Mouse (Mus musculus) mesoderm, embryonic 11.5 days (tissue): ENCODE data around the gene Faf1.

Source experiments
- DNase-seq: peaks from one replicate; pipeline ENCODE4 v3.0.0-alpha.2; 2012; ENCODE audit warnings: low read depth, low spot score

Faf1 gene

DNA sequence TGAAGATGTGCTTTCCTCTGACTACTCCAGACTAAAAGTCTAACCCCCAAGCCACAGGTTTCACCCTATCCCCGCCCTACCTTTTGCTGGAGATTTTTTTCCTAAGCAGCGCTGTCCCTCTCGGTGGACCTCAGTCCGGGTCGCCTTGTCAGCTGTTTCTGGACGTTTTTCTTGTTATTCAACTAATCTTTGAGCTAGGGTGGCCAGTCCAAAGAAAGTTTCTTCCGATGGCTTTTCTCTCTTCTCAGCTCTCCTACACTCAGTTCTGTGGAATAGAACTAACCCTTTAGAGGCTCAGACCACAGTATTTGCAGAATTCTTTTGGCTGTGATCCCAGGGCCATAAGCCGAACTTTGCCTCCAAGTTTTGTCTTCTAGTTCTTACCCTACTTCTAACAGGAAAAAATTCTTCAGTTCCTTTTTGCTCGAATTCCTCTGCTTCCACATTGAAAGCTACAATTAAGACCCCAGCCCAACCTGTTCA is 302.5 kb downstream of the Faf1 start:
- no peak for DNase-seq

DNA sequence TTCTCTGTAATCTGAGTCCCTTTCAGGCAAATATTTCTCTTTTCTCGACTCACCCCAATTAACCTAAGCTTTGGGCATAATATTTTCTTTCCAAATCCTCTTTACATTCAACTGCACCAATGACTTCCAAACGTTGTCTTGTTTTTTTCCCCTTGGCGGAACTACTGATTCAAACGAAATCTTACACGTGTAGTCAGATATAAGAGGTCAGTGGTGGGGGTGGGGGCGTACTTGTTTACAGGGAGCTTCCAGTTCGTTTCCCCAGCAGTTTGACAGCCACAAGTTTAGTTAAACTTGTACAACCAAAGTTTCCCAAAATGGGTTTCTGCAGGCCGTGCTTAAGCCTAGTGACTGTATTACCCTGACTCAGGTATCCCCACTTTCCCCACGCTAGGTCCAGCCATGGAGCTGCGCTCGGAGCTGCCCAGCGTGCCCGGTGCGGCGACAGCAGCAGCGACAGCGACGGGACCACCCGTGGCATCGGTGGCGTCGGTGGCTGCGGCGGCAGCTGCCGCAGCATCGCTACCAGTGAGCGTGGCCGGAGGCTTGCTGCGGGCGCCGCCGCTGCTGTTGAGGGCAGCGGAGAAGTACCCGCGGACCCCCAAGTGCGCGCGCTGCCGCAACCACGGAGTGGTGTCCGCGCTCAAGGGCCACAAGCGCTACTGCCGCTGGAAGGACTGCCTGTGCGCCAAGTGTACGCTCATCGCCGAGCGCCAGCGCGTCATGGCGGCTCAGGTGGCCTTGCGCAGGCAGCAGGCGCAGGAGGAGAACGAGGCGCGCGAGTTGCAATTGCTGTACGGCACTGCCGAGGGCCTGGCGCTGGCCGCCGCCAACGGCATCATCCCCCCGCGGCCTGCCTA is 303.3 kb downstream of the Faf1 start:
- DNase-seq, result peak; percentile 41

DNA sequence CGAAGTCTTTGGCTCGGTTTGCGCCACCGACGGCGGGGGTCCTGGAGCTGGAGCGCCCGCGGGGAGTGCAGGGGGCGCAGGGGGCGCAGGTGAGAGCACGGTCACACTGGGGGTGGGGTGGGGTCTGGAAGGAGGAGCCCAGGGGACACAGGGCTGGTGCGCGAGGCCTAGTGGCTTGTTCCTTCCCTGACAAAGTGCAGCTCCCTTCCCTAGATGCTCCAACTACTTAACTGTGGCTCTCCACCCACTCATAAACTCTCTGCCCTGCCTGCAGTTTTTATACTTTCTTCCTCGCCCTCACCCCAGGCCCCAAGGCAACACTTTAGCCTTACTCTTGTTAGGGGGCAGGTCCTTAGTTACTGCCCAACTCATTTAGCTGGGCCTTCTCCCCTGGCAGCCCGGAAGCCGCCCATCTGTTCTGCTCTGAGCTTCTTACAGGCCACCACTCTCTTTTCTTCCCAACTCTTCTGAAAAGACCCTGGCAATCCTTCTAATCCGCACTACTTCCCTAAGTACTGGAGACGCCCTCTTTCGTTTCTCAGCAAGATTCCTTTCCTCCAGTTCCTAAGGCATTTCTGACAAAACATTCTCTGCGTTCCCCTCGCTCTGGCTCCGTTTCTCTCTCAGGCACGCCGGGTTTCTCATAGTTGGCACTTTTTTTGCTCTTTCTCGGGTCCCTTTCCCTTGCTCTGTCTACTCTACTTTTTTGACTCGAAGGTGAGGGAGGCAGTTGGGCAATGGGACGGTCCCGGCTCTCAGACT is 304.1 kb downstream of the Faf1 start:
- DNase-seq, result peak; percentile 12

DNA sequence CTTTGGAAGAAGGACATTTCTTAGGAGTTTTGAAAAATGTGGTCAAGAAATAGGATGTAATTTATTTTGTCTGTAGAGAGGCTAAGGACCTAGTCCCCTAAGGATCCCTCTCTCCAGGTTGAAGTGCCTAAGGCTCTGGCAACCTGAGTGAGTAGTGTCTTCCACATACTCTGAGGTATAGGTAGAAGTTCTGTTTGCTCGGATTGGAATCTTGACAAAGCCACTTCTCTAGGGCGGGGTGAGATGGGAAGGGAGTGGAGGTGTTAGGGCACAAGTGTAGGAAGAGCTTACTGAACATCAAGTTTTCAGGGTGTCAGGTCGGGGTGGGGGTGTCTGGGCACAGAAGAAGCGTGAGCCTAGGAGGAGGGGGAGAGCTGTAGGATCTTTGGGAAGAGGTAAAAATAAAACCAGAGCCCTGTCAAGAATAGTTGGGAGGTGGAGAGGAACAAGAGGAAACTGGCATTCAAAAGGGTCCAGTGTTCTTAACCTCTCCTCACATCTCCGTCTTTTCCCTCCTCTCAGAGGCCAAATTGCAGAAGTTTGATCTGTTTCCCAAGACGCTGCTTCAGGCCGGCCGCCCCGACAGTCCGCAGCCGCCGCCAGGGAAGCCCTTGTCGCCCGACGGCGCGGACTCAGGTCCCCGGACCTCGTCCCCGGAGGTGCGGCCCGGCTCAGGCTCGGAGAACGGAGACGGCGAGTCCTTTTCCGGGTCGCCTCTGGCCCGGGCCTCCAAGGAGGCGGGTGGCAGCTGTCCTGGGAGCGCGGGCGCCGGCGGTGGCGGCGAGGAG is 304.9 kb downstream of the Faf1 start:
- DNase-seq, result no peak

DNA sequence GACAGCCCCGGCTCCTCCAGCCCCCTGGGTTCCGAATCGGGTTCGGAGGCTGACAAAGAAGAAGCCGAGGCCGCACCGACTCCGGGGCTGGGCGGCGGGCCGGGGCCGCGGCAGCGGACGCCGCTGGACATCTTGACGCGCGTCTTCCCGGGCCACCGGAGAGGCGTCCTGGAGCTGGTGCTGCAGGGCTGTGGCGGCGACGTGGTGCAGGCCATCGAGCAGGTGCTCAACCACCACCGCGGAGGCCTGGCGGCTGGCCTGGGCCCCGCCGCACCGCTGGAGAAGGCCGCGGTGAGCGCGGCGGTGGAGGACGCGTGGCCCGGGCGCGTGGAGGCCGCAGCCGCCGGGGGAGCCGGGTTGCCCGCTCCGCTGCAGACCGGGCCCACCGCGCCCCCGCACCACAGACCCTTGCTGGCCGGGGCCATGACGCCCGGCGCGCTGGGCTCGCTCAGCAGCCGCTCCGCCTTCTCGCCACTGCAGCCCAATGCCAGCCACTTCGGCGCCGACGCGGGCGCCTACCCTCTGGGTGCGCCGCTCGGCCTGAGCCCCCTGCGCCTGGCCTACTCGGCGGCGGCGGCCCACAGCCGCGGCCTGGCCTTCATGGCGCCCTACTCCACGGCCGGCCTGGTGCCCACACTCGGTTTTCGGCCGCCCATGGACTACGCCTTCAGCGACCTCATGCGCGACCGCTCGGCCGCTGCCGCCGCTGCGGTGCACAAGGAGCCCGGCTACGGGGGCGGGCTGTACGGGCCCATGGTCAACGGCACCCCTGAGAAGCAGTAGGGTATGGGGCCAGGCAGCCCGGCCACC is 305.7 kb downstream of the Faf1 start:
- no peak for DNase-seq

DNA sequence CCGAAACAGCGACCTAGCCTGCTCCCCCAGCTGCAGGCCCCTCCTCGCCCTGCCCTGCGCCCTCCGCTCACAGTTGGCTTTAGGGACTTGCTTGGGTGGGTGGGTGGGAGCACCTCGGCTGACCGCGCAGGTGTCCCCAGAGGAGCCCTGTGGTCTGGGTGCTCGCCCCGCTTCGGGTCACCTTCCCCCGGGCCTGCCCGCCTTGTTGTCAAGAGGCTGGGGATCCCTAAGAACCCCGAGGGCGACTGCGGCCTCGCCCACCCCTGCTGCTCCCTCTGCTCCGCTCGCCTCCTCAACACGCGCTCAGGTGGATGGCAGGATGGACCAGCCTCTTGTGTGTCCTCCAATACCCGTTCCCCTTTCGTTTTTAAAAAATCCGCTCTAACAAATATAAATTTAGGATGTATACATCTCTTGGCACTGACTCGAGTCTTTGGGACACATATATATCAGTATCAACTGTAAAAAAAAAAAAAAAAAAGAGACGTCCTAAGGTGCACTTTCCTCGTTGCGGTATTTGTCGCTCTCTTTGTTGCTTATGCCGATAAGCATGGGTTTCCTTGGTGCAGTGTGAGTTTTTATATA is 306.4 kb downstream of the Faf1 start:
- peak; percentile 17 for DNase-seq

DNA sequence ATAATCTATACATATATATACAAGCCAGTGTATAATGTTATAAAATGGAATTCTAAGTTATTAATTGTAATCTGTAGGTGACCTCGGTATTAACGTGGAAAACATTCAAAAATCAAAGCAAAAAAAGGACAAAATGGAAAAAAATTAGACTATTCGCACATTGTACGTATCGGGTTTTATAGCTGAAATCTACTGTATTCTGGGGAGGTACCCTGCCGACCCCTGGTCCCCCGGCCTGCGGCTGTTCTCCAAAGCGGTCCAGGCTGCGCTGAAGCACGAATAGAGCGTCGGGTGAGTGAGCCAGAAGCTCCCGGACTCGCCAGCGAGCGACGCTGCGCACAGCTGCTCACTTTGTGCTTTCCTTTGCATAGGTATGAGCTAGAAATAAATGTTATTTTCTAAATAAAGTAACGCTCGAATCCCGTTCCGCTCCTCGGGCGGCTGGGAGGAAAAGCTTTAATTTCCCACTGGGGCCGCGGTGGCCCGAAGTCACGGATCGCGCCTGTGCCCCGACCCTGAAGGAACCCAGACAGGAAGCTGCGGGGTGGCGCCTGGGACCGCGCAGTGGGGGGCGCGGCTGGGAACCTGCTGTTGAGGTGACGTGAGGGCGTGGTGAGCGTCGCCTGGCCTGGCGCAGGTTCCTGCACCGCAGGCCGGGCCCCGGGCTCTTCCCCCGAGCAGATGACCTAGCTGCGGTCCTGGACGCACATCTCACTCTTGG is 307.1 kb downstream of the Faf1 start:
- DNase-seq, result peak; percentile 30

DNA sequence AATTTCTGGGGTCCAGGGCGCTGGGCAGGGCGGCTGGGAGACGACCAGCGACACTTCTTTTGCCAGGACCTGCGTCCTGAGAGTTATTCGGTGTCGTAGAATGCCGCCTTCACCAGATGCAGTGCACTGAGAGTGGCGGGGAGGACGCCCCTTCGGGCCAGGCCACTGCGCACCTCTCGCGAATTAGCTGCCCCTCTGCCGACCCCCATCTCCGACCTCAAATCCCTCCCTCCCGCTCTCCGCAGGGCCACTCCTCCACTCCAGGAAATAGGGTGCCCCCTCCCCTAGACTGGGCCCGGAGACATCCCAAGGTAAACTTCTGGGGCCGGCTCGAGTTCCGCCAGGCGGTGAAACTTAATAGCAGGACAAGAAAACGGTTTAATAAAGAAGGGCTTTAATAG is 307.6 kb downstream of the Faf1 start:
- DNase-seq, result peak; percentile 24

DNA sequence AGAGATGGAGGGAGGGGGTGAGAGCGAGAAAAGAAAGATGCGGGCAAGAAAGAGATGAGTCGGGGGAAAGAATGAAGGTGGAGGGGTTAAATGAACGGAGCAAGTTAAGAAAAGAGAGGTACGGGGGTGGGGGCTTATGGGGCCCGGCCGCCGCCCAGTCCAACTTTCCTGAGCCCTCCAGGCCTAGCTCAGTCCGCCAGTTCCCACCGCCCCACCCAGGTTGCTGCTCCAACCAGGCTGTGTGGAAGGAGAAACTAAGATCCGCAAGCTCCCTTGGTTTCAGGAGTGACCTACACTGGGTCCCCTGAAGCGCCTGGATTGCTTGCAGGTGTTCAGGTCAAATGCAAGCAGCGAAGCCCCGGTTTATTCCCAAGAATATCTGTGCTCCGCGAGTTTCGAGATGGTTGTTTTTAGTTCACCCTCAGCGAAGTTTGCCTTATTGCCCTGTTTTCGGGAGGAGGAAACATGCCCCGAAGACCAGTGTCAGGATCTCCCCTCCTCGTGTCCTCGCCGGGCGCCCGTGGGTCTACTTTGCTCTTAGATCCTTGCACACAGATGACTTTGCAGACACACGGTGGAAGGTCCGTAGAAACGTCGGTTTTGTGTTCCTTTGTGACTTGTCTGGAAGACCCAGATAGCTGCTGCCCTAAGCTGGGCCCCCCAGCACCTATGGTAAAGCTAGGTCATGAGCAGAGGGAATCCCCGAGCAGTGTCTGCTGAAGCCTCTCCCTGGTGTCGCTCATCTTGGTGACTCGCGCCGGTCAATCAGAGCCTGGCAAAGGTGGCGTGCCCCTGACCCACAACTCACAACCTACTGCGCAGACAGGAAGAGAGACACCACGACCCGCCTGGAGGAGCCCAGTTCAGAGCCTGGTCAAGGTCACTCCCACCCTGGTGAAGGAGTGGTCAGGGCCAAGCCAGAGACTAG is 308.4 kb downstream of the Faf1 start:
- DNase-seq, result peak; percentile 18

DNA sequence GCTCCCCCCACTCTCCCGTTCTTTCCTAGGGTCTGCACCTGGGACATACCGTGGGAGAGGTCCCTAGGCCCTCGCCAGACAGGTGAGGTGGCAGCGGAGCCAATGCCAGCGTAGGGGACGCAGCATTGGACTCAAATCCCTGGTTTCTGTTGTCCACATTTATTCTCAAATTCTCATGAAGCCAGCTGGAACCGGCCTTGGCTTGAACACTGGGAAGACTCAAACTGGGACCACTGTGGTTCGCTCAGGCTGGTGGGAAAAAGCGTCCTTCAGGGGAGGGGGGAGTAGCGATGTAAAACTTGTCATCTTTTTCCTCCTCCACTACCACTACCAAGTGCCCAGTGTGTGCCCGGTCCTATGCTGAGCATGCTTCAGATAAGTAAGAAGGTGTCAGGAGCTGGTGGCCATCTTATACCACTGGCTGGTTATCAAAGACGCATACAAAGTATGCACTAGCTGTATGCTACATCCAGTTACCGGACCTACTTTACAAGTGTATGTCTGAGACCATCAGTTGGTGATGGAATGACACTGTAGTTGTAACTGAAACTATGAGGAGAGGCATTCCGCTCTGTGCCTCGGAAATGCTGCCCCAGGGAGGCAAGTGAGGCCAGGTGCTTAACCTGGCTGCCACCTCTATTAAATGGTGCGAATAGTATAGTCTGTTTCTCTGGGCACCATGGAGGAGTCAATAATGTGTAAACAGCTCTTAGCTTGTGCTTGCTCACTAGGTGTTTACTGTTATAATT is 309.2 kb downstream of the Faf1 start:
- DNase-seq, result no peak

DNA sequence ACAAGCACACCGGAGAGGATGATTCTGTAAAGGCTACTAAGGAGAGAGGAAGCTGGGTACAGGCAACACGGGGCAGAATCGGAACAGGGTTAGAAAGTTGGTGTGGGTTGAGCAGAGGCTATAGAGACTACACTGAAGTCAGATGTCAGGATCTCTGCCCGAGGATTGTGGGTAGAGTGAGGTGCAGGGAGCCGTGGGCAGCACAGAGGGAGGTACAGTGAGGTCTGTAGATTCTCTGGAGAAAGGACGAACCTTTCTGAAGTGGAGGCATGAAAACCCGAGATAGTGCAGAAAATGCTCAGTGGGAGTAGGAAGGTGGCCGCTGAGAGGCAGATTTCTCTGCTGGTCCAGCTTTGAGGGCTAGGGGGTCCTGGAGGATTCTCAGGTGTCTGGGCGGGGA is 309.9 kb downstream of the Faf1 start:
- no peak for DNase-seq

DNA sequence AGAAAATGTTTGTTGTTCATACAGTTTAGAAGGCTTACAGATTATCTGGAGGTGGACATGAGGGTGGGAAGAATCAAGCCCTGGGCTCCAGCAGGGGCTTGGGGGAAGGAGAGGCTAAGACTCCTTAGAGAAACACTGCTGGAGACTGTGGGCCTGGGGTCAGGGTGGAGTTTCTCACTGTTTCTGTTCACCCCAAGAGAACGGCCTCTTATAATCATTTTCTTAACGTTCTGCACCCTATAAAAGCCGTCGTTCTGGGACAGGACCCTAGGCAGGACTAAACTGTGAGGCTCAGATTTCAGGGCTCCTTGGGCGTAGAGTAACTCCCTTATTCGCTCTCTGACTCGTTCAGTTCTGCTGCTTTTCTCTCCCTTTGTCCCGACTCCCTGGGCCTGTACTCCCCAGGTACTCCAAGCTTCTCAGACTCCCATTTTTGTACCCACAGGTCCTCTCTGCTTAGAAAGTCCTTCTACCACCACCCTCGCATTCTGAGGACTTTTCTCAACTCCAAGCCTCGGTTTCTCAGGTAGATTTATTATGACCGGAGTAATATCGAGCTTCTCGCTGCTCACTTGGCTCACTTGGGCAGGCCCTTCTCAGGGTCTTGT is 310.5 kb downstream of the Faf1 start:
- DNase-seq, result no peak

DNA sequence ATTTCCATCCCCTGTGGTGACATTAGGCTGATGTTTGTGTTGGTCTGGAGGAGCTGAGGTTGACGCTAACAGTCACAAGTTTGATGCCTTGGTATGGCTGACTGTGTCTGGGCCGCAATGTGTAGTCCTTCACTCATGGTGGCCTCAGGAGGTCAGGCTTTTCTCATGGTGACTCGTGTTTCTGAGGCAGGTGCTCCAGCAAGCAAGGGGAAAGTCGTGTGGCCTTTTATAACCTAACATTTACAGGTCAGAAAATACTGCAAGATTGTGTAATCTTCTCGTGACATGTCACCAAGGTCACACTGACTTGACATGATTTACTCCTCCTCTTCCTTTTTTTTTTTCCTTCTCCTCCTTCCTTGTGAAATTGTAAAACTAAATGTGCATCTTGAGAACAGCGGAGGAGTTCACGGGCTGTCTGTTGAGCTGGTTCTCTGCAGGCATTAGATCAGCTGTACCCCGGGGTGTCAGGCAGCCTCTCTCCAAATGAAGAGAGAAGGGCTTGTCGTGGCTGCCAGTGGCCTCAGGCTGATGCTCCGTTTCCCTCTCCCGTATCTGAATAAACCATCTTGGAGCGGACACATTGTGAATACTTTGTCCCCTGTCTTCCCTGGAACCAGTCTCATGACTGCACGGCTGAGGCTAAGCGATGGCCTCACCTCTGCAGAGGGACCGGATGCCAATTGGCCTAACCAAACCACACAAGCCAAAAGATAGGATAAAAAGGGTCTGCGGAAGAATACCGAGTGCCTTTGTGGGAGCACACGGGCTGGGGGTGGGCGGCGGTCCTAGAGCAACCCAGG is 311.4 kb downstream of the Faf1 start:
- DNase-seq, result no peak

DNA sequence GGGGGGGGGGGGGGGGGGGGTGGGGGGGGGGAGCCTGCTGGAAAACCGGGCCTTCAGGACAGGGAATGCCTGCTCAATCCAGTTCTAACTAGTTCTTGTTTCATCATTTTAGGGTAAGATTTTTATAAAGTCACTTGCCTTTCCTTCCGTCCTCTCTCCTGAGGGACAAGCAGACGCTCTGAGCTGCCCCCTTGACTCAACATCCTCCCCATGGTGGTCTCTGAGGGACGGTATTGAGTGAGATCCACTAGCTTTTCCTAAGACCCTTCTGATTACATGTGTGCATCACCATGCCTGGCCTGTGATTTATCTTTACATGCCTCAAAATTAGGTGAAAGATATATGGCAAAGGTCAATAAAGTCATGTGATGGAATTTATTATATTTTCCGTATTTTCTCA is 312.0 kb downstream of the Faf1 start:
- no peak for DNase-seq

DNA sequence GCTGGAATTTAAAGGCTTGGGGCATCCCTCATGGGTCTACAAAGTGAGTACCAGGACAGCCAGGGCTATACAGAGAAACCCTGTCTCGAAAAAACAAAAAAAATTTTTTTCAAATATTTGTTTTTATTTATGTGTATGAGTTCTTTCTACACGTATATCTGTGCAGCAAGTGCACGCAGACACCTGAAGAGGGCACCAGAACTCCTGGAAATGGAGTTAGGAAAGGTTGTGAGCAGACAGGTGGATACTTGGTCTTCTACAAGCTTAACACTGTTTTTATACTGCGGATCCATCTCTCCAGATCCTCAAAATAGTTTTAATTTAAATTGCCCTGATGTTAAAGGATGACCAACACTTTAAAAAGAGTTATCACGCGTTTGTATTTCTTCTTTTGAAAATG is 312.8 kb downstream of the Faf1 start:
- DNase-seq, result no peak

DNA sequence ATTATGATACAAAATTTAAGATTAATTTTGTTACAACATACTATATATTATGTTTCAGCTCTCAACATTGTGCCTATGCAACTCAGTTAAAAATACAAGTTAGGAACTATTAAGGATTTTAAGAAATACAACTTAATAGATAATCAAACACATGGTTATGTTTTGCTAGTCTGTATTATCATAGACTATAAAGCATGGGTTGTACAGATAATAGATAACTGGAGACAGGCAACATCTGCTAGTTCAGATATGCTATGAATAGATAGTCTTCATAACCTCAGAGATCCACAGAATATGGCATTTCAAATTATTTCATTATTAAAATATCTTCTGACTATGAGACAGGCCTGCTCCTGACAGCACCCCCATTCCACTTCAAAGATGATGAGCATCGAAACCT is 329.7 kb downstream of the Faf1 start:
- DNase-seq, result no peak
